Mouse (Mus musculus) stomach, embryonic 16.5 days (tissue): ENCODE results near the gene Praf2. TPM values are rescaled to one million over a fixed set of nuclear protein-coding genes. Genes with fewer than 3 reads are reported as not detected.

ENCODE experiments used
- ATAC-seq: fragments of 200-750 bp; cut with Nextera tagmentation; 2 replicates; pipeline ENCODE4 v1.8.0; 2017; ENCODE audit warnings: moderate number of reproducible peaks, moderate TSS enrichment; ENCODE audit not compliant: insufficient read depth, low FRiP score
- H3K27ac ChIP-seq: fragments of 300-500 bp; sonication (generic); 2 replicates; pipeline ENCODE4 v1.5.1; 2014; ENCODE audit warnings: low read length
- H3K27me3 ChIP-seq: fragments of 300-500 bp; sonication (generic); 2 replicates; pipeline ENCODE4 v1.6.1; 2014; ENCODE audit warnings: low read length, control low read depth, mixed read lengths; ENCODE audit not compliant: control insufficient read depth, insufficient read depth
- H3K36me3 ChIP-seq: fragments of 300-500 bp; sonication (generic); 2 replicates; pipeline ENCODE4 v1.6.1; 2014; ENCODE audit warnings: low read length; ENCODE audit not compliant: control insufficient read depth, insufficient read depth
- H3K4me1 ChIP-seq: fragments of 300-500 bp; sonication (generic); 2 replicates; pipeline ENCODE4 v1.6.1; 2014; ENCODE audit warnings: low read length, control low read depth, mixed read lengths; ENCODE audit not compliant: control insufficient read depth, insufficient read depth
- H3K4me2 ChIP-seq: fragments of 300-500 bp; sonication (generic); 2 replicates; pipeline ENCODE4 v1.6.1; 2014; ENCODE audit warnings: low read depth, low read length, mixed read lengths
- H3K4me3 ChIP-seq: fragments of 300-500 bp; sonication (generic); replicated peaks from 2 replicates; pipeline ENCODE4 v1.5.1; 2014; ENCODE audit warnings: mild to moderate bottlenecking, low read length
- H3K9ac ChIP-seq: fragments of 300-500 bp; sonication (generic); 2 replicates; pipeline ENCODE4 v1.6.1; 2014; ENCODE audit warnings: low read length
- H3K9me3 ChIP-seq: fragments of 300-500 bp; sonication (generic); replicated peaks from 2 replicates; pipeline ENCODE4 v1.6.1; 2016; ENCODE audit warnings: low read length, control low read depth; ENCODE audit not compliant: control insufficient read depth
- WGBS: fragments of 180-500 bp; shearing (Covaris S2); extraction: QIAGEN DNeasy Blood & Tissue Kit; methylation state at CpG from one replicate; pipeline ENCODE4 v1.1.7; 2014; 5-methylcytosine and 5-hydroxymethylcytosine counted together
- polyA plus RNA-seq: library from polyadenylated mRNA; unstranded; fragments of >200 nt; fragmentation: Nextera tagmentation; extraction: Ambion mirVana; gene quantifications from 2 replicates; pipeline ENCODE4 v1.2.1, GENCODE M21; 2015

Praf2 gene
- polyA plus RNA-seq, 1 experiment from 2014 or later = 59.4 TPM

- WGBS = 83% methylated on average over 7 of the region's 7 CpGs
- no peak overlapping the region for H3K4me3 ChIP-seq
- peaks cover 7% of the 10 kb centered on the region; the same call in 1 of the 2 replicates for H3K36me3 ChIP-seq
- no peak overlapping the region for H3K27ac ChIP-seq
- no peaks in the 10 kb centered on the region for H3K27me3 ChIP-seq
- H3K4me1 ChIP-seq = peaks cover 13% of the 10 kb centered on the region; the same call in 1 of the 2 replicates
- H3K9me3 ChIP-seq = no peaks in the 10 kb centered on the region
- no peak overlapping the region for H3K9ac ChIP-seq
- ATAC-seq = no peak
- no peak overlapping the region for H3K4me2 ChIP-seq
These were observed 41.2 kb downstream of the Praf2 start for GRCm38 (mm10) chrX:7769302-7770017.

DNA sequence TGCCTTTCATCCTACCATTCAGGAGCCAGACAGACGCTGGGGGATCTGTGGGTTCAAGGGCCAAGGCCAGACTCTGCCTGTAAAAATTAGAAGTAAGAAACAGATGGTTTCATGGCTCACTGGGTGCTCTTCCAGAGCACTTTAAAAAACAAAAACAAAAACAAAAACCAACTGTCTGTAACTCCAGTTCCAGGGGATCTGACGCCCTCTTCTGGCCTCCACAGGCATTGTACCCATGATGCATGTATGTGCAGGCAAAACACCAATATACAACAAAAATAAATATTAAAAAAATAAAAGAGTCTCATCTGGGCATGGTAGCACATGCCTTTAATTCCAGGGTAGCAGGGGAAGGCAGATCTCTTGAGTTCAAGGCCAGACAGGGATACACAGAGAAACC is 44.5 kb downstream of the Praf2 start:
- 0 out of 2 replicates have a peak, but pooled peaks cover 2% of the 10 kb centered on the region for H3K36me3 ChIP-seq
- no peak for ATAC-seq
- 50% methylated on average over 2 of the region's 2 CpGs for WGBS

GRCm38 (mm10) chrX:7775501-7776205 is 47.4 kb downstream of the Praf2 start:
- H3K4me2 ChIP-seq = no peak overlapping the region
- H3K4me1 ChIP-seq = no peaks in the 10 kb centered on the region
- no peaks in the 10 kb centered on the region for H3K36me3 ChIP-seq
- ATAC-seq = no peak
- H3K9ac ChIP-seq = no peak overlapping the region
- no peak overlapping the region for H3K27ac ChIP-seq
- H3K27me3 ChIP-seq = no peaks in the 10 kb centered on the region
- 76% methylated on average over 9 of the region's 9 CpGs for WGBS
- H3K9me3 ChIP-seq = no peaks in the 10 kb centered on the region
- no peak overlapping the region for H3K4me3 ChIP-seq

More for the DNA sequence above, 44.5 kb downstream of the Praf2 start:
- H3K27ac ChIP-seq = no peak overlapping the region
- H3K4me1 ChIP-seq = no peaks in the 10 kb centered on the region
- no peaks in the 10 kb centered on the region for H3K9me3 ChIP-seq
- H3K4me3 ChIP-seq = no peak overlapping the region
- H3K9ac ChIP-seq = no peak overlapping the region
- H3K27me3 ChIP-seq = no peaks in the 10 kb centered on the region
- no peak overlapping the region for H3K4me2 ChIP-seq

- Histone ChIP-seq H3K4me3 (no peak overlapping the region), H3K4me1 (no peaks in the 10 kb centered on the region), H3K36me3 (no peaks in the 10 kb centered on the region), H3K9ac (no peak overlapping the region), H3K4me2 (no peak overlapping the region), H3K9me3 (no peaks in the 10 kb centered on the region), H3K27ac (no peak overlapping the region), H3K27me3 (no peaks in the 10 kb centered on the region)
- WGBS = 43% methylated on average over 8 of the region's 8 CpGs
- peak; percentile 64; the same call in 1 of the 2 replicates for ATAC-seq
These were observed 48.3 kb downstream of the Praf2 start for GRCm38 (mm10) chrX:7776329-7777082.

DNA sequence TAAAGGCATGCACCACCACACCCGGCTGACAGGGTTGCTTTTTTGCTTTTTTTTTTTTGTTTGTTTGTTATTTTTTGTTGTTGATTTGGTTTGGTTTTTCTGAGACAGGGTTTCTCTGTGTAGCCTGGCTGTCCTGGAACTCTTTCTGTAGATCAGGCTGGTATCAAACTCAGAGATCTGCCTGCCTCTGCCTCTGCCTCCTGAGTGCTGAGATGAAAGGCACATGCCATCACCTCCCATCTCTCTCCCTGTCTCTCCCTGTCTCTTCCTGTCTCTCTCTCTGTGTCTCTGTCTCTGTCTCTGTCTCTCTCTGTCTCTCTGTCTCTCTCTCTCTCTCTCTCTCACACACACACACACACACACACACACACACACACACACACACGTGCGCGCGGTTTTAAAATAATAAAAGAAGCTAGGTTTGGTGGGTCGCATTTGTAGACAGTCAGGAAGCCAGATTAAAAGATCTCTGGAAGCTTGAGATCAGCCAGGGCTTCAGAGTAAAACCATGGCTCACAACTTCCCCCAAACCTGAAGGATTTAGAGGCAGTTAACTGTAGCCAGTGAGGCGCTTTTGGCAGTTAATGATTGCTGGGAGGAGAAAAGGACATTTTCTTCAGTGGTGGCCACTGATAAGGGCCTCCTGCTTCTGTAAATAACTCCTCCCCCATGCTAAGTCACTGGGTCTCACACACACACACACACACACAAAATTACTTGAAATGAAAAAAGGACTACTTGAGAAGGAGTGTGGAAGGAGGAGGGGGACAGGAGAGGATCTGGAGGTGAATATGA is 50.4 kb downstream of the Praf2 start:
- 61% methylated on average over 7 of the region's 7 CpGs for WGBS
- H3K4me1 ChIP-seq = no peaks in the 10 kb centered on the region
- H3K4me2 ChIP-seq = no peak overlapping the region
- no peaks in the 10 kb centered on the region for H3K27me3 ChIP-seq
- ATAC-seq = peak; percentile 60; the same call in 1 of the 2 replicates
- H3K36me3 ChIP-seq = no peaks in the 10 kb centered on the region
- H3K27ac ChIP-seq = no peak overlapping the region
- H3K4me3 ChIP-seq = no peak overlapping the region
- H3K9me3 ChIP-seq = no peaks in the 10 kb centered on the region
- H3K9ac ChIP-seq = no peak overlapping the region

GRCm38 (mm10) chrX:7779294-7779693 is 51.1 kb downstream of the Praf2 start:
- Histone ChIP-seq H3K36me3 (no peaks in the 10 kb centered on the region), H3K4me3 (no peak overlapping the region), H3K4me2 (no peak overlapping the region), H3K9ac (no peak overlapping the region), H3K9me3 (no peaks in the 10 kb centered on the region), H3K4me1 (no peaks in the 10 kb centered on the region), H3K27me3 (no peaks in the 10 kb centered on the region), H3K27ac (no peak overlapping the region)
- ATAC-seq = no peak
- 18% methylated on average over 3 of the region's 3 CpGs for WGBS

Other genes starting within 250 kb of the Praf2 start
- 0.16 TPM in 1 of 2 replicates, not detected in the other for gene Foxp3, start 154.8 kb upstream of the Praf2 start, polyA plus RNA-seq
- gene Ppp1r3f, start 154.2 kb upstream of the Praf2 start, polyA plus RNA-seq = 0.89 and 1.4 TPM in 2 replicates
- gene Ccdc22, start 122.9 kb upstream of the Praf2 start, polyA plus RNA-seq = 28.5 and 29.6 TPM in 2 replicates
- 0.05 TPM in 1 of 2 replicates, not detected in the other for gene Cacna1f, start 121.4 kb upstream of the Praf2 start, polyA plus RNA-seq
- gene Syp, start 90.0 kb upstream of the Praf2 start, polyA plus RNA-seq = 9.8 and 10.3 TPM in 2 replicates
- gene Prickle3, start 71.2 kb upstream of the Praf2 start, polyA plus RNA-seq = 11.1 and 12.7 TPM in 2 replicates
- gene Plp2, start 57.0 kb upstream of the Praf2 start, polyA plus RNA-seq = 233 and 283 TPM in 2 replicates
- 0.80 and 0.87 TPM in 2 replicates for gene Magix, start 47.2 kb upstream of the Praf2 start, polyA plus RNA-seq
- 37.9 and 38.4 TPM in 2 replicates for gene Gpkow, start 31.3 kb upstream of the Praf2 start, polyA plus RNA-seq
- gene Wdr45, start 14.1 kb upstream of the Praf2 start, polyA plus RNA-seq = 36.5 and 36.7 TPM in 2 replicates
- gene Gm45208, start 6.2 kb upstream of the Praf2 start, polyA plus RNA-seq = not detected in 2 replicates
- 17.9 and 18.2 TPM in 2 replicates for gene Ccdc120, start 22.5 kb downstream of the Praf2 start, polyA plus RNA-seq
- 21.7 and 25.2 TPM in 2 replicates for gene Tfe3, start 34.1 kb downstream of the Praf2 start, polyA plus RNA-seq
- 42.4 and 47.8 TPM in 2 replicates for gene Gripap1, start 61.3 kb downstream of the Praf2 start, polyA plus RNA-seq
- 1.7 and 2.0 TPM in 2 replicates for gene Kcnd1, start 93.8 kb downstream of the Praf2 start, polyA plus RNA-seq
- 25.3 and 28.6 TPM in 2 replicates for gene Otud5, start 112.9 kb downstream of the Praf2 start, polyA plus RNA-seq
- gene Pim2, start 149.8 kb downstream of the Praf2 start, polyA plus RNA-seq = 10.9 and 11.1 TPM in 2 replicates
- gene Slc35a2, start 155.6 kb downstream of the Praf2 start, polyA plus RNA-seq = 45.0 and 47.0 TPM in 2 replicates
- gene Pqbp1, start 170.8 kb downstream of the Praf2 start, polyA plus RNA-seq = 99.8 and 104 TPM in 2 replicates
- gene Timm17b, start 170.9 kb downstream of the Praf2 start, polyA plus RNA-seq = 142 and 143 TPM in 2 replicates
- gene Gm10491, start 179.4 kb downstream of the Praf2 start, polyA plus RNA-seq = not detected in 2 replicates
- not detected in 2 replicates for gene Gm10490, start 181.1 kb downstream of the Praf2 start, polyA plus RNA-seq
- gene Pcsk1n, start 191.4 kb downstream of the Praf2 start, polyA plus RNA-seq = 7.6 and 8.6 TPM in 2 replicates
- gene Eras, start 200.2 kb downstream of the Praf2 start, polyA plus RNA-seq = not detected in 2 replicates
- 21.4 and 23.3 TPM in 2 replicates for gene Hdac6, start 219.4 kb downstream of the Praf2 start, polyA plus RNA-seq
- gene Gata1, start 249.6 kb downstream of the Praf2 start, polyA plus RNA-seq = 5.6 and 6.0 TPM in 2 replicates